Mouse (Mus musculus) heart, embryonic 10.5 days (tissue): ENCODE results near the gene Telo2. TPM values are rescaled to one million over a fixed set of nuclear protein-coding genes. Genes with fewer than 3 reads are reported as not detected.

ENCODE experiments used
- DNase-seq: peaks from one replicate; pipeline ENCODE4 v3.0.0-alpha.2; 2017; ENCODE audit warnings: low spot score
- H3K27ac ChIP-seq: fragments of 300-500 bp; sonication (generic); 2 replicates; pipeline ENCODE4 v1.5.1; 2016; ENCODE audit warnings: mild to moderate bottlenecking
- H3K27me3 ChIP-seq: fragments of 300-500 bp; sonication (generic); 2 replicates; pipeline ENCODE4 v1.6.1; 2016; ENCODE audit warnings: mild to moderate bottlenecking; ENCODE audit not compliant: poor library complexity, insufficient read depth, severe bottlenecking
- H3K36me3 ChIP-seq: fragments of 300-500 bp; sonication (generic); 2 replicates; pipeline ENCODE4 v1.6.1; 2016; ENCODE audit warnings: mild to moderate bottlenecking, moderate library complexity
- H3K4me1 ChIP-seq: fragments of 300-500 bp; sonication (generic); 2 replicates; pipeline ENCODE4 v1.6.1; 2016; ENCODE audit warnings: mild to moderate bottlenecking
- H3K4me3 ChIP-seq: fragments of 300-500 bp; sonication (generic); 2 replicates; pipeline ENCODE4 v1.5.1; 2016; ENCODE audit warnings: mild to moderate bottlenecking, moderate library complexity
- H3K9me3 ChIP-seq: fragments of 300-500 bp; sonication (generic); 2 replicates; pipeline ENCODE4 v1.6.1; 2016; ENCODE audit warnings: mild to moderate bottlenecking, moderate library complexity
- WGBS: fragments of 180-500 bp; shearing (Covaris S2); methylation state at CpG from one replicate; pipeline ENCODE4 v1.1.7; 2016; 5-methylcytosine and 5-hydroxymethylcytosine counted together
- polyA plus RNA-seq: library from polyadenylated mRNA; unstranded; fragments of >200 nt; fragmentation: Nextera tagmentation; extraction: Ambion mirVana; gene quantifications from 2 replicates; pipeline ENCODE4 v1.2.1, GENCODE M21; 2016

Gene Telo2
- polyA plus RNA-seq, 1 experiment from 2014 or later: 45.2 TPM

DNA sequence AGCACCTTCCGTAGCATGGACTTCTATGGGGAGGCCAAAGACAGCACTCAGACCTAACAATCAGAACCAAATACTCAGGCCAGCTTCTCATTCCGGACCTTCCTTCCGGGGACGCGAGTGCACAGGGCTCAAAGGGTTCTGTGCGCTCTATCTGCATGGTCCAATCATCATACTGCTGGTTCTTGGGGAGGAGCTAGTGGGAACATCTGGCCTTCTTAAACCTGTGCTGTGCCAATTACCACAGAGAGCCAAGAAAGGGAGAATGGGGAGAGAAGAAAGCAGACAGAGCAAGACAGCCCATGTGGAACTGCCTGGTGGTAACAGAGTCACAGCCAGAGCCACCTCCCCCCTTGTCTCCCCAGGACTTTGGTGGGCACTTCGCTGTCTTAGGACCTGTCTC is 49.2 kb downstream of the Telo2 start:
- H3K4me3 ChIP-seq: no peak overlapping the region
- 86% methylated on average over 7 of the region's 7 CpGs for WGBS
- H3K36me3 ChIP-seq: peaks cover 38% of the 10 kb centered on the region
- peak overlapping the region; percentile 70; the same call in 1 of the 2 replicates for H3K27ac ChIP-seq
- no peaks in the 10 kb centered on the region for H3K9me3 ChIP-seq
- peaks cover 41% of the 10 kb centered on the region for H3K4me1 ChIP-seq
- no peak for DNase-seq
- H3K27me3 ChIP-seq: no peaks in the 10 kb centered on the region

DNA sequence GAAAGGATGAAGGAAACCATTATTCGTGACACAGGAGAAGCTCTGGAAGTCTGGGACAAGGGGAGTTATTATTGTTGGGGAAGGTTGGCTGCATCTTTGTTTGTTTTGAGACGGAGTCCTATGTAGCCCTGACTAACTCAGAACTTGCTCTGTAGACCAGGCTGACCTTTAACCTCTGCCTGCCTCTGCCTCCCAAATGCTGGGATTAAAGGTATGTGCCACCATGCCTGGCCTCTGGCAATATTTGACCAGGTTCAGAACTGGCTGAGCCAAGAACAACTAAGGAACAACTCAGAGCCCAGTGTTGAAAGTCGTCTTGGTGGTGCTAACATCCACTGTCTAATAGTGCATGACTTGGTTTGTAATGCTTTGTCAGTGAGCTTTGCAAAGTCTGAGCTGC is 50.6 kb downstream of the Telo2 start:
- no peak overlapping the region for H3K27ac ChIP-seq

DNA sequence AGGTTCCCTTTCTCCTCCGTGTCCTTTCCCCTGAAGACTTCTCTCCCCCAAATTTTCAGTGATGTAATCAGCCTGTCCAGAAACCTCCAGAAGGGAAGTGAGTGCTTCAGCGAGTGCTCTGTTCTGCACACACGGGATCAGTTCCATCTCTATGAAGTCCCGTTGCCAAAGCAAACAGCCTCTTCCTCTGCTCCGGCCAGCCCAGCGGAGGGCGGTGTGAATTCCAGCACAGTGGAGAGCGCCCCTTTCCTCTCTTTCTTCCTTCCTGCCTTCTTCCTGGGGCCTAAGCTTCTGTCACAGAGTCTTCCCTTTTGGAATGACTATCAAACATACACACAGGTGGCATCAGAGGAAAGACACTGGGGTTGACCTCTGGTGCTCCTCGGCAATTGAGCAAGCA is 51.4 kb downstream of the Telo2 start:
- 0 out of 2 replicates have a peak overlapping the region, but pooled peaks have one; percentile 5 for H3K4me3 ChIP-seq
- no peaks in the 10 kb centered on the region for H3K27me3 ChIP-seq
- H3K36me3 ChIP-seq: peaks cover 33% of the 10 kb centered on the region
- no peak for DNase-seq
- peak overlapping the region; percentile 22; the same call in 1 of the 2 replicates for H3K27ac ChIP-seq
- no peaks in the 10 kb centered on the region for H3K9me3 ChIP-seq
- 47% methylated on average over 9 of the region's 9 CpGs for WGBS
- peaks cover 37% of the 10 kb centered on the region for H3K4me1 ChIP-seq

More for the DNA sequence above, 50.6 kb downstream of the Telo2 start:
- no peaks in the 10 kb centered on the region for H3K9me3 ChIP-seq
- H3K4me3 ChIP-seq: no peak overlapping the region
- 81% methylated on average over 3 of the region's 3 CpGs for WGBS
- H3K36me3 ChIP-seq: peaks cover 37% of the 10 kb centered on the region
- peaks cover 41% of the 10 kb centered on the region for H3K4me1 ChIP-seq
- no peak for DNase-seq
- H3K27me3 ChIP-seq: no peaks in the 10 kb centered on the region

DNA sequence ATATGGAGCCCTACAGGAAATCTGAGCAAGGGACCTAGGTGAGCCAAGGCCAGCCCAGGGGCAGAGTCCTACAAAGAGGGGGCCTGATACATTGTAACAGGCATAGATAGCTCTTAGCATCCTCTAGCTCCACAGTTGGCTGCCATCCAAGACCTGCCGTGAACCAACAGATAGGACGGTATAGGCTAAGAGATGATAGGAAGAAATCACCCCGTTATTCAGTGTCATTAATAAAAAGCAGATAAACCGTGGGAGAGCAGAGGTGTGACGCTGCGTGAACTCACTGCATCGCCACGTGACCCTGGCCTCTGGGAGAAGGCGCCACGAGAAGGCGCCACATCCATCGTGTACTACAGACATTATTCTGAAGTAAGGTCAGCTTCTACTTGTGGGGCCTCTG is 51.9 kb downstream of the Telo2 start:
- no peak for DNase-seq
- Histone ChIP-seq H3K36me3 (peaks cover 38% of the 10 kb centered on the region), H3K4me1 (peaks cover 33% of the 10 kb centered on the region), H3K27me3 (no peaks in the 10 kb centered on the region), H3K27ac (peak overlapping the region; percentile 22; the same call in 1 of the 2 replicates), H3K9me3 (no peaks in the 10 kb centered on the region), H3K4me3 (no peak overlapping the region)
- 71% methylated on average over 12 of the region's 12 CpGs for WGBS

DNA sequence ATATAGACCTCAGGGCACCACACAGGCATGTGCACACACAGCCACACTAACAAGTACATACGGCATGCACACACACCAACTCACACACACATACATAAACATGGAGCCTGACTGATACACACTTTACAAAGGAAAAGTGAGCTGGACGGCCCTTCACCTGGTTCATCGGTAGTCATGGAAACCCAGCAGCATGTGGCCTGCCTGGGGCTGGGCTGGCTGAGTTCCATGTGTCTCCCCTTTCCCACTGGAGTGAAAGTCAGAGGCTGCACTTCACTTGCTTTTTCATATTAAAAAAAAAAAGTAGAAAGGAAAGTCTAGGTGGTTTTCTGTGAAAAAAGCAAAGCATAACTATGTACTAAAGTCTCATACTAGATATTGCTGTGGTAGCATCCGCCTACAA is 52.5 kb downstream of the Telo2 start:
- 92% methylated on average over 4 of the region's 4 CpGs for WGBS
- Histone ChIP-seq H3K36me3 (peaks cover 40% of the 10 kb centered on the region), H3K27ac (no peak overlapping the region)

DNA sequence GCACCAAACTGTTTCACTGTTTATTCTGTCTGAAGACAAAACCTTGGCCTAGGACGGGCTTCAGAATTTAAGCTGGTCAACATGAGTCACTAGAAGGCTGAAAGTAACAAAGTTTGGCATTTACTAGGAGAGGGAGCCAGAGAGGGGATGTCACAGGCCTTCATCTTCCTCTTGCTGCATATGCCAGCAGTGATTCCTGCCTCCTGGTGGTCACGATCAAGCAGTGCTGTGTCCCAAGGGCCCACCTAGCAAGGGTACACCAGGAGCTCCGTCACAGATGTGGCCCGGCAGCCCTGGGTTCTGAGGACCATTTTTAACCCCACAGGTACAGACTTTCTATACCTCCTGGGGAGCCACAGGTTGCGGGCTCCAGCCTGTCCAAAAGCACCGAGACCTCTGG is 58.7 kb downstream of the Telo2 start:
- DNase-seq: no peak
- H3K27me3 ChIP-seq: no peaks in the 10 kb centered on the region
- H3K36me3 ChIP-seq: peaks cover 49% of the 10 kb centered on the region
- H3K27ac ChIP-seq: no peak overlapping the region
- H3K4me3 ChIP-seq: no peak overlapping the region
- no peaks in the 10 kb centered on the region for H3K4me1 ChIP-seq
- H3K9me3 ChIP-seq: no peaks in the 10 kb centered on the region
- WGBS: 84% methylated on average over 6 of the region's 6 CpGs

More for the DNA sequence above, 52.5 kb downstream of the Telo2 start:
- Histone ChIP-seq H3K27me3 (no peaks in the 10 kb centered on the region), H3K4me3 (no peak overlapping the region), H3K9me3 (no peaks in the 10 kb centered on the region), H3K4me1 (peaks cover 26% of the 10 kb centered on the region)
- no peak for DNase-seq

DNA sequence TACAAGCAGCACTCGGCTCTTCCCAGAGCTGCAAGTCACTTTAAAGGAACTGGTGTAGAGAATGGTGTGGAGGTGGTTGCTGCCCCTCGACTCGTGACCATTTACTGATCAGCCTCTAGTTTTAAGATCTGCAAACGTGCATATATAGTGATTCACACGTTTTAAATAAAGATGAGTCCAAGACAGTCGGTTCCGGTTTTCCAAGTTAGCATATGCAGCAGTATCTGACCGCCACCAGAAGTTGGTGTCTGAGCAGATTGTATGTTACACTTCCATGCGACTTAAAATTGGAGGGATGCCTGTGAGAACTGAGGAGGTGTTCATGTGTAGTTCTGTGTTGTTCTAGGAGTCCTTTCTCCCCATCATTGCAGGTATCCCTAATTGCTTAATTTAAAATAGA is 62.5 kb downstream of the Telo2 start:
- WGBS: 77% methylated on average over 9 of the region's 9 CpGs
- Histone ChIP-seq H3K9me3 (no peaks in the 10 kb centered on the region), H3K27me3 (no peaks in the 10 kb centered on the region), H3K36me3 (peaks cover 44% of the 10 kb centered on the region), H3K4me1 (no peaks in the 10 kb centered on the region), H3K4me3 (no peak overlapping the region), H3K27ac (no peak overlapping the region)
- DNase-seq: no peak

Other genes starting within 250 kb of the Telo2 start
- 0.21 and 0.85 TPM in 2 replicates for gene Igfals, start 250.0 kb downstream of the Telo2 start, polyA plus RNA-seq
- 59.1 and 71.0 TPM in 2 replicates for gene Nubp2, start 229.6 kb downstream of the Telo2 start, polyA plus RNA-seq
- 31.1 and 36.1 TPM in 2 replicates for gene Spsb3, start 229.3 kb downstream of the Telo2 start, polyA plus RNA-seq
- gene Eme2, start 220.9 kb downstream of the Telo2 start, polyA plus RNA-seq: 25.6 and 28.0 TPM in 2 replicates
- gene Mrps34, start 220.9 kb downstream of the Telo2 start, polyA plus RNA-seq: 109 and 117 TPM in 2 replicates
- 30.5 and 41.4 TPM in 2 replicates for gene Nme3, start 219.5 kb downstream of the Telo2 start, polyA plus RNA-seq
- gene Mapk8ip3, start 179.0 kb downstream of the Telo2 start, polyA plus RNA-seq: 36.3 and 42.6 TPM in 2 replicates
- 212 and 255 TPM in 2 replicates for gene Jpt2, start 155.3 kb downstream of the Telo2 start, polyA plus RNA-seq
- gene Cramp1l, start 100.2 kb downstream of the Telo2 start, polyA plus RNA-seq: 6.2 and 7.2 TPM in 2 replicates
- gene Ift140, start 99.9 kb downstream of the Telo2 start, polyA plus RNA-seq: 18.4 and 19.1 TPM in 2 replicates
- gene Tmem204, start 32.4 kb downstream of the Telo2 start, polyA plus RNA-seq: 12.2 and 15.9 TPM in 2 replicates
- gene Ptx4, start 4.8 kb upstream of the Telo2 start, polyA plus RNA-seq: 0.08 and 0.15 TPM in 2 replicates
- 20.5 and 21.7 TPM in 2 replicates for gene Clcn7, start 17.4 kb upstream of the Telo2 start, polyA plus RNA-seq
- not detected in 2 replicates for gene Ccdc154, start 46.5 kb upstream of the Telo2 start, polyA plus RNA-seq
- gene Gm38655, start 59.5 kb upstream of the Telo2 start, polyA plus RNA-seq: 0.54 TPM in 1 of 2 replicates, not detected in the other
- gene BC003965, start 68.6 kb upstream of the Telo2 start, polyA plus RNA-seq: 27.3 and 34.6 TPM in 2 replicates
- gene Unkl, start 72.4 kb upstream of the Telo2 start, polyA plus RNA-seq: 6.5 and 7.4 TPM in 2 replicates
- gene Gnptg, start 124.2 kb upstream of the Telo2 start, polyA plus RNA-seq: 31.2 and 36.7 TPM in 2 replicates
- gene Tsr3, start 124.2 kb upstream of the Telo2 start, polyA plus RNA-seq: 44.9 and 58.4 TPM in 2 replicates
- 0.54 and 1.3 TPM in 2 replicates for gene Baiap3, start 140.4 kb upstream of the Telo2 start, polyA plus RNA-seq
- 528 and 716 TPM in 2 replicates for gene Ube2i, start 158.7 kb upstream of the Telo2 start, polyA plus RNA-seq
- not detected in 2 replicates for gene Prss34, start 182.4 kb upstream of the Telo2 start, polyA plus RNA-seq
- not detected in 2 replicates for gene Prss28, start 192.7 kb upstream of the Telo2 start, polyA plus RNA-seq
- not detected in 2 replicates for gene Prss29, start 202.7 kb upstream of the Telo2 start, polyA plus RNA-seq
- gene Tpsab1, start 229.6 kb upstream of the Telo2 start, polyA plus RNA-seq: not detected in 2 replicates